Mouse (Mus musculus) E14TG2a.4 (cell line): ENCODE results near the gene Ppm1h.

Source experiments
- H3K27me3 ChIP-seq: 2 replicates; pipeline ENCODE4 v1.6.1; 2014; ENCODE audit warnings: low read length, control low read depth; ENCODE audit not compliant: insufficient read depth
- H3K36me3 ChIP-seq: 2 replicates; pipeline ENCODE4 v1.6.1; 2014; ENCODE audit warnings: low read length, control low read depth; ENCODE audit not compliant: insufficient read depth
- H3K4me1 ChIP-seq: replicated peaks from 2 replicates; pipeline ENCODE4 v1.6.1; 2014; ENCODE audit warnings: low read depth, low read length, control low read depth
- H3K4me3 ChIP-seq: replicated peaks from 2 replicates; pipeline ENCODE4 v1.5.1; 2014; ENCODE audit warnings: mild to moderate bottlenecking, low read length
- H3K9me3 ChIP-seq: 2 replicates; pipeline ENCODE4 v1.6.1; 2014; ENCODE audit warnings: low read length, control low read depth
- CTCF ChIP-seq: conservative IDR thresholded peaks from 2 replicates; pipeline ENCODE4 v1.5.1; 2014; ENCODE audit warnings: low read length
- NANOG ChIP-seq: IDR thresholded peaks from 2 replicates; pipeline ENCODE4 v1.6.1; 2014; ENCODE audit warnings: borderline replicate concordance, low read length, mixed read lengths
- POU5F1 ChIP-seq: IDR thresholded peaks from 2 replicates; pipeline ENCODE4 v1.6.1; 2014; ENCODE audit warnings: low read length, borderline replicate concordance

Ppm1h gene

DNA sequence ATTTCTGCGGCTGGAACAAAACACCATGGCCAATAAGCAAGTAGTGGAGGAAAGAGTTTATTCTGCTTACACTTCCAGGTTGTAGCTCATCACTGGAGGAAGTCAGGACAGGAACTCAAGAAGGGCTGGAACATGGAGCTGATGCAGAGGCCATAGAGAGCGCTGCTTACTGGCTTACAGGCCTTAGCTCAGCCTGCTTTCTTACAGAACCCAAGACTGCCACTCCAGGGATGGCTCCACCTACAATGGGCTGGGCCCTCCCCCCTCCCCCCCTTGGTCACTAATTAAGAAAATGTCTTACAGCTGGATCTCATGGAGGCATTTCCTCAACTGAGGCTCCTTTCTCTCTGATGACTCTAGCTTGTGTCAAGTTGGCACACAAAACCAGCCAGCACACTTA lies 7.3 kb upstream of the Ppm1h start:
- Histone ChIP-seq H3K9me3 (no peaks in the 10 kb centered on the region), H3K4me3 (no peak overlapping the region)

GRCm38 (mm10) chr10:122672044-122672443 lies 6.5 kb upstream of the Ppm1h start:
- H3K27me3 ChIP-seq: peaks cover 9% of the 10 kb centered on the region; the same call in 1 of the 2 replicates
- no peaks in the 10 kb centered on the region for H3K36me3 ChIP-seq
- H3K4me3 ChIP-seq: no peak overlapping the region
- TF ChIP-seq POU5F1 (no peak), NANOG (no peak), CTCF (no peak)
- H3K4me1 ChIP-seq: no peaks in the 10 kb centered on the region
- H3K9me3 ChIP-seq: no peaks in the 10 kb centered on the region

More for the DNA sequence above, 7.3 kb upstream of the Ppm1h start:
- Histone ChIP-seq H3K4me1 (no peaks in the 10 kb centered on the region), H3K27me3 (peaks cover 3% of the 10 kb centered on the region; the same call in 1 of the 2 replicates), H3K36me3 (no peaks in the 10 kb centered on the region)
- TF ChIP-seq POU5F1 (no peak), NANOG (no peak), CTCF (no peak)

GRCm38 (mm10) chr10:122679437-122680045 lies 979 bp downstream of the Ppm1h start:
- TF ChIP-seq CTCF (no peak), NANOG (no peak), POU5F1 (no peak)
- peaks cover 52% of the 10 kb centered on the region for H3K27me3 ChIP-seq
- no peaks in the 10 kb centered on the region for H3K9me3 ChIP-seq
- H3K4me3 ChIP-seq: peak overlapping the region; percentile 84
- H3K36me3 ChIP-seq: no peaks in the 10 kb centered on the region
- H3K4me1 ChIP-seq: peaks cover 19% of the 10 kb centered on the region

DNA sequence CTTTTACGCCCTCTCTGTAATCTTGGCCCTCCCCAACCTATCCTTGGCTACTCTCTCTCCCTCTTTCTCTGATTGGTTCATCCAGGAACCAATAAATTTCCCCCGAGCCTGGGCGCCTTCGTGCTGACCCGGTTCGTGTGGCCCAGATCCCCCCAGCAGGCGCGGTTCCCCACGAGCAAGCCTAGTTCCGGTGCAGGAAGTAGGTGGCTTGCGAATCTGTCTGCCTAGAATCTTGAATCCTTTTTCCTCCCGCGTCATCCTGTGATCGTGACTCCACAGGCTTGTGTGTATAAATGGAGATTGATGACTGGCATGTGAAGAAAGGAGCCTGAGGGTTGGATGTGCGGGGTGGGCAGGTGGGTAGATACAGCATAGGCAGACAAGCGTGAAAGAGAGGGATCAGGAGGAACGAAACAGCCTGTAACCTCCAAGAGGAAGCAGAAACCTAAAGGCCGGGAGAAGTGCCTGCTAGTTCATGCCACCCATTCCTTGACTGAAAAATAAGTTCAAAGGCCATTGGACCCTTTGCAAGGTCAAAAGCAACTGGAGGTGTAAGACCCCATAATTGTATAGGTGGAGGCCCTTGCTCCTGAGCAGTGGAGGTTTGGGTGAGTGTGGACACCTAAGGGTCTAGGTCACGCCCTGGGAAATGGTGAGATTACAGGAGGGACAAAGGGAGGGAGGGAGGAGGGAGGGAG lies 2.0 kb downstream of the Ppm1h start:
- TF ChIP-seq POU5F1: no peak
- no peak for TF ChIP-seq CTCF
- TF ChIP-seq NANOG: no peak
- Histone ChIP-seq H3K9me3 (no peaks in the 10 kb centered on the region), H3K4me1 (peaks cover 19% of the 10 kb centered on the region), H3K36me3 (no peaks in the 10 kb centered on the region), H3K27me3 (peaks cover 52% of the 10 kb centered on the region), H3K4me3 (peak overlapping the region; percentile 84; the same call in 1 of the 2 replicates)

DNA sequence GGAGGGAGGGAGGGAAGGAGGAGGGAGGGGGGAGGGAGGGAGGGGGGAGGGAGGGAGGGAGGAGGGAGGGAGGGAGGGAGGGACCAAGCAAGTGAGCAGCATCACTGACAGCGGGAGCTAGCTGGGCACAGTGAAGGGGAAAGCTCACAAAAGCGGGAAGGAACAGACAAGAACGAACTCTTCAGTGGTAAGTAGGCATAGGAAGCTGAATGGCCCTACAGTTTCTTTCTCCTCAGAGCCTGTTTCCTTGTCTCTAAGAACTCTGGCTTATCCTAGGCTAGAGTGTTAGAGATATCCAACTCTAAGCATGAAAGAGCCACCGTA lies 2.5 kb downstream of the Ppm1h start:
- TF ChIP-seq CTCF: no peak
- no peak for TF ChIP-seq POU5F1
- no peak for TF ChIP-seq NANOG
- no peak overlapping the region for H3K4me3 ChIP-seq

GRCm38 (mm10) chr10:122683819-122684330 lies 5.3 kb downstream of the Ppm1h start:
- Histone ChIP-seq H3K4me1 (peaks cover 15% of the 10 kb centered on the region), H3K9me3 (no peaks in the 10 kb centered on the region), H3K36me3 (no peaks in the 10 kb centered on the region), H3K4me3 (no peak overlapping the region), H3K27me3 (peaks cover 32% of the 10 kb centered on the region)
- TF ChIP-seq CTCF: no peak
- no peak for TF ChIP-seq POU5F1
- TF ChIP-seq NANOG: no peak

More for the DNA sequence above, 2.5 kb downstream of the Ppm1h start:
- Histone ChIP-seq H3K36me3 (no peaks in the 10 kb centered on the region), H3K27me3 (peaks cover 52% of the 10 kb centered on the region), H3K4me1 (peaks cover 19% of the 10 kb centered on the region), H3K9me3 (no peaks in the 10 kb centered on the region)

- H3K36me3 ChIP-seq: no peaks in the 10 kb centered on the region
- H3K4me1 ChIP-seq: peaks cover 5% of the 10 kb centered on the region
- no peaks in the 10 kb centered on the region for H3K9me3 ChIP-seq
- TF ChIP-seq POU5F1 (no peak), NANOG (no peak), CTCF (no peak)
- H3K4me3 ChIP-seq: no peak overlapping the region
- H3K27me3 ChIP-seq: peaks cover 19% of the 10 kb centered on the region
These were observed 6.7 kb downstream of the Ppm1h start for GRCm38 (mm10) chr10:122685297-122685696.

DNA sequence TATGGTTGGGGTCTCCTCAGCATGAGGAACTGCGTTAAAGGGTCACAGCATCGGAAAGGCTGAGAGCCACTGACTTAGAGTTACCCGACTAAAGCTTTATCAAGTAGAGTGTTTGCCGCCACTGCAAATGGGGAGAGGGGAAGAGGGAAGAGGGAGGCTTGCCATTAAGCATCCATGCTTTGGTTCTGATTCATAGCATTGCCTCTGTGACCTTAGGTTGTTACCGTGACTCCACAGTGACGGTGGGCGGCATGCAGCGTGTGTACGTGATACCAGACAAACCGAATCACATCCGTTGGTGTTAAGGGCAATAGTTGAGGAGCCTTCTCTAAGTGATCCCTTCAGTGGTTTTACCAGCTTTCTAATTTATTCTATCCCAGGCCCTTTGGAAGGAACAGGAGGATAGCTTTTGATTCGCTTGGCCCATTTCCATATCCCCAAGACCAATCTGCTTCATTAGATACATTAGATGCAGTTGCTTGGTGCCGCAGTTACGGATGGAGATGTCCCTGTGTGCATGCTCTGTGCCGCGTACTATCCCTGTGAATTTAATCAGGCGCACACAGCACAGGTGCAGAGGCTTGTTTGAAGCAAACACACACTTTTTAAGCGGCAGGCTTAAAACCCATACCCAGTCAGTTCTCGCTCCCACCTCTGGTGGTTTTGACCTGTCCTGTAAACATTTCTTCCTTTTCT lies 7.4 kb downstream of the Ppm1h start:
- TF ChIP-seq POU5F1: no peak
- no peak for TF ChIP-seq NANOG
- no peak for TF ChIP-seq CTCF

More for the DNA sequence above, 7.4 kb downstream of the Ppm1h start:
- no peaks in the 10 kb centered on the region for H3K36me3 ChIP-seq
- H3K4me1 ChIP-seq: no peaks in the 10 kb centered on the region
- peaks cover 13% of the 10 kb centered on the region for H3K27me3 ChIP-seq
- no peaks in the 10 kb centered on the region for H3K9me3 ChIP-seq
- H3K4me3 ChIP-seq: no peak overlapping the region
